Mouse (Mus musculus) heart, postnatal 0 days (tissue): Measurements from ENCODE around the gene C1ql1.

ENCODE experiments used
- CTCF ChIP-seq: IDR thresholded peaks from 2 replicates; pipeline ENCODE4 v1.5.1; 2016; ENCODE audit warnings: antibody characterized with exemption, control low read depth, low read depth
- EP300 ChIP-seq: IDR thresholded peaks from 2 replicates; pipeline ENCODE4 v1.6.1; 2016; ENCODE audit warnings: antibody characterized with exemption, low read depth

DNA sequence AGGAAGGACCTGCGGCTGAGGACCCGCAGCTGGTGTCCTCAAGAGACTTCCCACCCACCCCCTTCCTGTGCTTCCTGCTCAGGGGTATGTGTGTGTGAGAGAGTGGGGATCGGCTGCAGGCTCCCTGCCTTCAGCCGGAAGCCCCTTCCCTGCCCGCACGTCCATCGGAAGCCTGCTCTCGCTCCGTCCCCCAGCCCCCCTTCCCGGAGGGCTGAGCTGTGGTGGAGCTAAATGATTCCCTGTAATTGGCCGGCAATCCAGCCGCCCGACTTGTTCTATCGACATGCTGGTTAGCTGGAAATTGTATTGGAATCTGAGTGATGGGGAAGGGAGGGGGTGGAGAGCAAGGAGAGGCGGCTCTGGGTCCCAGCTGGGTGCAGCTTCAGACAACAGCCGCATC is 45.2 kb upstream of the C1ql1 start:
- no peak for TF ChIP-seq CTCF
- TF ChIP-seq EP300: no peak
